Mouse (Mus musculus) left cerebral cortex, postnatal 4 days (tissue): ENCODE data around the gene St3gal3. TPM values are rescaled to one million over a fixed set of nuclear protein-coding genes. Genes with fewer than 3 reads are reported as not detected.

Experiments
- DNase-seq: peaks from one replicate; pipeline ENCODE4 v3.0.0-alpha.2; 2022
- intact Hi-C: fragments of 180-260 bp; cut with DNase I; formaldehyde crosslinking; loops from one replicate; pipeline ENCODE4 v1.15.1; 2025
- total RNA-seq, 2 experiments: library from RNA; stranded (reverse); gene quantifications; 2 replicates each; pipeline ENCODE4 v1.2.3; 2021

Gene St3gal3
- 10 to 100 TPM; 36.7 to 38.7 TPM for total RNA-seq

DNA sequence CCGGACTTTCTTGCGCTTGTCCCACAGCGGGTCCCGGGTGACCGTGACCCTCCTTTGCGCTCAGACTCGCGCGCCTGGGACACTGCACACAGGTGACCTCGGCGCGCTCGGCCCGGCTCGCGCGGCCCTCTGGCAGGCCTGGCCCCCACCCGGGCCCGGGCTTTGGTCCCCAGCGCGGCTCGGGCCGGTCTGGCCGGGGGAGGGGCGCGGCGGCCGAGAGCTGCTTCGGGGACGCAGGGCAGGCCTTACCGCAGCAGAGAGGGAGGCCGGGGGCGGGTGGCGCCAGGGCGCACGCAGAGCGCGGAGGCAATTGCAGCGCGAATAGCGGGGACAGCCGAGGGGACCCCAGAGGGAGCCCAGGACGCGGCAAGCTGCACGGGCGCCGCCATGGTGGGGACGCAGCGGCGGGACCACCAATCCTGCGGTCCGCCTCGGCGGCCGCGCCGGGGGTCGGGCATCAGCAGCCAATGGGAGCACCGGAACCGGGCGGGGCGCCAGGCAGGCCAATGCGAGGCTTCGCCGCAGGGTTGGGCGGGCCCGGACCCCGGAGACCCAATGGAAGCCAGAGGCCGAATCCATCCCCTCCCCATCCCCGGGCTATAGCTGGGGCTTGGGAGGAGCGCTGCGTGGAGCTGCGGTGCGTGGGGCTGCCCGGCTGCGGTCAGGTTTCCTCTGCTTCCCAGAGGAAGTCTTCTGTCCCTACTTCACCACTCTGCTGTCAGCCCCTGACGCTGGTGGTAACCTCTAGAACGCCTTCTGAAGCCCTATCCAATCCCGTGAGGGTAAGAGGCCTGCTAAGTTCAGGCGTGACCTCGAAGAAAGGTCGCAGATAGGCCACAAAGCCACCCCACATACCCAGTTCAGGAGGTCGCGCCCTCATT is at the start of gene St3gal3:
Gene St3gal3, minus strand, starts transcription at position 430 of the 881 bp plus-strand sequence.
- DNase-seq, result peak; percentile 99
- intact Hi-C loops, result no loop called here

DNA sequence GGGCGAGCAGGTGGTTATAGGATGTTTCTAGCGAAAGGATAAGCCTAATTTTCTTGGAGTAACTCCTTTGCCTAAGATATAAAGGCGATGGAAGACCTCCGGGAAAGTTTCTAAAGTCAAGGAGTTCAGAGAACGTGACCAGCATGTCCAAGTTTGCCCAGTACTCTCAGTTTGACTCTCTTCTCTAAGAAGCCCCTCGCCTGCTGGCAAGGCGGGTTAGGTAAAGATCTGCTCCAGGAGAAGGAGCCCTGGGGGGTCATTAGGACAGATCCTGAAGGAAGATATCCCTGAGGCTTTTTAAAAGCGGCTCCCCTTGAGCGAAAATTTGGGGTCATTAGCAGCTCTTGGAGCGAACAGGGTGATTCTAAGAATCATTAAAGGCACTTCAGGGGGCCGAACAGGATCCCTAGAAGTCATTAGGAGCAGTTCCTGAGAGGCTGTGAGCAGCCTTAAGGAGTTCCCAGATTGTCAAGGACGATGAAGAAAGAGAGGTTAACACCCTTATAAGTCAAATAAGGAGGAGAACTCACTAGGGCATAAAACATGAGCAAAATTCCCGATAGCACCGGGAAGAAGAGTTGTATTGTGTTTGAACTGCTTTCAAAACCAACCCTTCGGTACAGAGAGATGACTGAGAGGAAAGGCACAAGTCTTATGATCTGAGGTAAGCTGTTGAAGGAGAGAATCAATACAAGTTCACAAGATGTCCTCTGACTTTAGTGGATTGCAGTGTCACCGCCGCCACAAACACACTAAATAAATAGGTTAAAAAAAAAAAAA is 45.8 kb upstream of the St3gal3 start:
- intact Hi-C loops, result no loop called here
- DNase-seq, result peak; percentile 12

- DNase-seq, result peak; percentile 96
- intact Hi-C loops, result no loop called here
Observed at GRCm38 (mm10) chr4:118179467-118180300, 45.0 kb upstream of the St3gal3 start, which contains the start of gene Kdm4a. Gene Kdm4a, minus strand, starts transcription at chr4:118180043.

- DNase-seq, result no peak
- intact Hi-C loops, result no loop called here
Observed at GRCm38 (mm10) chr4:118178952-118179466, 44.3 kb upstream of the St3gal3 start.

GRCm38 (mm10) chr4:118172461-118172860 is 37.7 kb upstream of the St3gal3 start:
- intact Hi-C loops, result no loop called here
- DNase-seq, result no peak

DNA sequence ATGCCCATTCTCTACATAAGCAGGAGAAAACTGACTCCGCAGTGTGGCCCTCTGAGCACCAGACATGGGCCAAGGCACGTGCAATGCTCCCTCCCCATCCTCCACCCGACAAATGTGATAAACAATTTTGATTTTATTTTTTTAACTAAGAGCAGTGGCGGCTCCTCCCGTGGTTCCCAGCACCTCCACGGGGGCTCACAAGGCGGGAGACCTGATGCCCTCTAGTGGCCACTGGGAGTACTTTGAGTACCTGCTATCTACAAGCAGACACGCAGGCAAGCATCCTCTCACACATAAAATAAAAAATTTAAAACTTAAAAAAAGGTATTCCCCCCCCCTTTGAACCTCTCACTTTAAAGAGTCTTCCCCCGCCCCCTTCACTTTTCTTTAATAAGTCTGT is 36.3 kb upstream of the St3gal3 start:
- intact Hi-C loops, result no loop called here
- no peak for DNase-seq

GRCm38 (mm10) chr4:118162123-118162522 is 27.4 kb upstream of the St3gal3 start:
- no peak for DNase-seq
- intact Hi-C loops, result no loop called here

DNA sequence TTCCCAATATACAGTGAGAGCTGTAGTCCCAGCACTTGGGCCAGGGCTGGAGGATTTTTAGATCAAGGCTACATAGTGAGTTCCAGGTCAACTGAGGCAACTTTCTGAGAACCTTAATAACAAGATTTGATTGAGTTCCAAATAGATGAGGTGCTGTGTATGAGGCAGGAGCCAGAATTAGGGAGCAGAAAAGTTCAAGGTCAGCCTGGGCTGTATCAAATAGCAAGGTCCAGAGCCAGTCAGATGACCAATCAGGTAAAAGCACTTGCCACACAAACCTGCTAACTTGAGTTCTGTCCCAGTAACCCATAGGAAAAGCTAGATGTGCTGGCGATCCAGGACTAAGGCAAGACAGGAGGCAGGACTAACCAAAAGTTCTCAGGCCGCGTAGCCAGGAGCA is 23.0 kb upstream of the St3gal3 start:
- intact Hi-C loops, result no loop called here
- no peak for DNase-seq

DNA sequence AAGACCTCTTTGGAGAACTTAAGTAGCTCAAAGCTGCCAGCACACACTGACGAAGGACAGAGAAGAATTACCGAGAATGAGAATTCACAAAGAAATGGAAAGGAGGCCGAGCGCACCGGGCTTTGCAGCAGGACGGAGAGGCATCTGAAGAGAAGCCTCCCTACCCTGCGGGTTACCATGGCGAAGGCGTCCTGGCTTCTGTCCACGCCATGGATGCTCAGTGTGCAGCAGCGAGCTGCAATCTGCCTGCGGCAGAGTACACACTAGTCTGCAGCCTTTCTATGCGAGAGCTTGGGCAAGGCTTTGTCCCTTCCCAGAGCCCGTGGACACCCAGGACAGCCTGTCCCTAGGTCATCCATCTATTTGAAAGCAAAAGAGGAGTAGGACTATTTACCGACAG is 21.8 kb upstream of the St3gal3 start:
- intact Hi-C loops, result no loop called here
- peak; percentile 46 for DNase-seq

DNA sequence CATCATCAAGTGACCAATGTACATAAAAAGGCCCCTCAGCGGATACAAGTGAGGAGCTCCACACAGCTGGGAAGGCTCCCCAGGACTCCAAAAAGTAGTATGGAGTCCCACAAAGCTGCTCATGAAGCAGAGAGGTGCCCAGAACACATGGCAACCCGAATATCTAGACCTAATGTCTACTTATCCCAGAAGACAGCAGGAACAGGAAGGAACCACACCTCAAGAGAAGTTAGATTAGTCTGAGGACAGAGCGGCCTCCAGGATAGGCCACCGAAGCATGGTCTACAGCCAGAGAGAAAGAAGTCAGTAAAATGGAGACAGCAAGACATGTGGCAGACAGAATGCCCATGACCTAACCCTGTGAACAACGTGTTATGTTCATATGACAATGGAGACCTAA is 20.2 kb upstream of the St3gal3 start:
- intact Hi-C loops, result no loop called here
- no peak for DNase-seq

DNA sequence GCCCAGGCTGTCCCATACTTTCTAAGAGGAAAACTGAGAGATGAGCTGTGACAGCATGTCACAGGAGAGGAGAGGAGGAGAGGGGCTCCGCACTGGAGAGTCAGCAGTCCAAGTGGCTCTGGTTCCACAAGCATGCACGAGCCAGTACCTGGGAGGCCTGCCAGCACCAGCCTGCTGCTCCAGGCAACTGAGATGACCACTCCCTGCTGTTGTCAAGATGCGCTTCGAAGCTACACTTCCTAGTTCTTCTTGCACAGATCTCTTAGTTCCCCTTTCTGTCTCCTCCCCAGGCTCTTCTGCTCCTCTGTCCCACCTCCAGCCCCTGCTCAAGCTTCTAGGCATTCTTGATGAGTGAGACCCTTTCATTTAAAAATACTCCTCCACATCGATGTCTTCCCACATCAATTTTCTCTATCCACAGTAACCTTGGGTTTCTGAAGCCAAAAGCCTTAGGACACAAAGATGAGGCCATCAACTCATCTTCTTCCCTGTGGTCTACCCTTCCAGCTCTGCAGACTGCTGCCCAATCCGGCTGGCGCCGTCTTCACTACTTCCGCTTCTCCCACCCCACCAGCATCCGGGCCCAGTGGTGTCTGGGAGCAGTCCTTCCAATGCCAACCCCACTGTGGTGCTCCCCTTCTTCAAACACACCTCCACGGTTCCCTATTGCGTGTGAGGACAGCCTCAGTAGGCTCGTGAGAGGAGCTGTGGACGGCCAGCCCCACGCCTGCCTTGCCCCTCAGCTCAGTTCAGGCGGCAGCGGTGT is 17.5 kb upstream of the St3gal3 start:
- intact Hi-C loops, result no loop called here
- peak; percentile 89 for DNase-seq

- intact Hi-C loops, result no loop called here
- DNase-seq, result no peak
Observed at GRCm38 (mm10) chr4:118150804-118151203, 16.1 kb upstream of the St3gal3 start.

GRCm38 (mm10) chr4:118149956-118150680 is 15.4 kb upstream of the St3gal3 start:
- peak; percentile 73 for DNase-seq
- intact Hi-C loops, result no loop called here

- no peak for DNase-seq
- intact Hi-C loops, result no loop called here
Observed at GRCm38 (mm10) chr4:118149055-118149576, 14.4 kb upstream of the St3gal3 start.

- intact Hi-C loops, result no loop called here
Observed at GRCm38 (mm10) chr4:118148317-118148687, 13.6 kb upstream of the St3gal3 start.

DNA sequence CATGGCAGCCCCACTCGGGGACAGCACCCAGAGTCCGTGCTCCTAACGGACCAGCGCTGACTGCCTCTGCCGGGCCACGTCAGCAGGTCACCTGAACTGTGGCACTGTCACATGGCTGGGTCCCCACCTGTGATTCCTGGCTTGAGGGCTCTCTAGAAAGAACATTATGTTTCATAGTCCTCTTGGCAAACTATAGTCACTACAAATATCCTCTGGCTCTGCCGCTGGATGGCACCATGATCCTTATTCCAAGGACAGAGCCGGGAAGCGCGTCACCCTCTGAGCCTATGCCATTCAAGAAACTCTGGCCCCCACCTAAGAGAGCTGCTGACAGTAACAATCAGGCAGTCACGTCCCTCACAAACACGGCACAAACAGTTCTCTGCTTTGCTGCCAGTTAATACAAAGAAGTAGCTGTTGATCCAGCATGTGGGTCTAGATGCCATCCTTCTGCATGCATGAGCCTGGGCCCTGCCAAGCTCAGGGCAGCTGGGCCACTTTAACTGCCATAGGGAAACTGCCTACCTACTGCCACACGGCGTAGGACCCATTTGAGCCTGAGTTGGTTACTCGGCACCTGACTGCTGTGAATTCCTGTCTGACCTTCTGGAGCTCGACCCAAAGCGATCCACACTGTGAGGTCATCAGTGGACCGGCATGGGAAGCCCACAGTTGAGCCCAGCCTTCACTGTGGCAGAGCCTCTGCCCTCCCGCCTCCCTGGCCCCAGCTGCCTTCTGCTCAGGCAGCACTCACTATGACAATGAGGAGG is 13.0 kb upstream of the St3gal3 start:
- intact Hi-C loops, result no loop called here
- DNase-seq, result peak; percentile 50

More at GRCm38 (mm10) chr4:118148317-118148687, 13.6 kb upstream of the St3gal3 start:
- no peak for DNase-seq

DNA sequence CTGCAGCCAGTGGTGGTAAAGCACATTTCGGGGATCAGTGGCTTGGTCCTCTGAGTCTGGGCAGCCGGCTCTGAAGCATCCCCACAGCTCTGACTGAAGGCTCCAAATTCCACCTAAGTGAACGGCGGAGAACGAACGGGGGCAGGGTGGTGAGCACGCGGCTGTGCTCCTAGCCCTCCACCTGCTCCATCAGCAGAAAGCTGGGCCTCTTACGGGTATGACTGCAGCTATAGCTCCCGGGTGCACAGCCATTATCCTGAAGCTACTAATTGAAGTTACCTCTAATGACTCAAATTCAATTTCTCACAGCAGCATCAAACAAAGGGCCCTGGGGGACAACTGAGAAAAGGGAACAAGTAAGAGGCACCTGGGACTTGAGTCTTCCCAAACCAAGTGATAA is 12.4 kb upstream of the St3gal3 start:
- DNase-seq, result no peak
- intact Hi-C loops, result no loop called here

DNA sequence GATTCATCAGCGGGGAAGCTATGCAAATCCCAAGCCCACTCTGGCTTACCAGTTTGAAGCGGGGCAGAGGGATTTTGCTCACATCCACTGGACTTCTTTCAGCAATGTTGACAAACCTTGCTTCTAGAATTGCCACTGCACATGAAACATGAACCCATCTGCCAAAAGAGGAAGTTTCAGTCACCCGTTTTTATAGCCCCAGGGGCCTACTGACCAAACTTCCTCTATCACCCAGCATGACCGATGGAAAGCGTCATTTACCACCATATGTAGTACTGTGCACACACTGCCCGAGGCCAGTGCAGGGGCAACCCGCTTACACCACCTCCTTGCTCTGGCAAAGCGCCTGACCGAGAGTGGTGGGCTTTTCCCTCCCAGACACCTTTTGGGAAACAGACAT is 9.6 kb upstream of the St3gal3 start:
- no peak for DNase-seq
- intact Hi-C loops, result no loop called here
